Mouse (Mus musculus) CH12.LX (cell line): ENCODE results near the gene Dnajb5. TPM values are rescaled to one million over a fixed set of nuclear protein-coding genes. Genes with fewer than 3 reads are reported as not detected.

Source experiments
- DNase-seq: peaks from one replicate; pipeline ENCODE4 v3.0.0-alpha.2; 2013; ENCODE audit errors: extremely low read depth
- H3K27ac ChIP-seq: 2 replicates; pipeline ENCODE4 v1.5.1; 2012; ENCODE audit warnings: low read depth, mild to moderate bottlenecking, control low read depth, moderate library complexity; ENCODE audit not compliant: insufficient read depth
- H3K27me3 ChIP-seq: replicated peaks from 2 replicates; pipeline ENCODE3; 2012; ENCODE audit warnings: inconsistent platforms
- H3K36me3 ChIP-seq, 2 experiments: replicated peaks in 1 of 2; 2 replicates each; pipeline versions ENCODE3 to v1.6.1; 2012; ENCODE audit warnings: inconsistent platforms in 1 of 2, low read length in 1 of 2, mild to moderate bottlenecking in 1 of 2, mixed read lengths in 1 of 2, moderate library complexity in 1 of 2; ENCODE audit not compliant: control insufficient read depth in 1 of 2, insufficient read depth in 1 of 2
- H3K4me1 ChIP-seq, 2 experiments: 2 replicates each; pipeline ENCODE4 v1.6.1; 2012; ENCODE audit warnings: inconsistent platforms in 1 of 2, moderate library complexity in 1 of 2; ENCODE audit not compliant: insufficient read depth in 2 of 2, control insufficient read depth in 1 of 2
- H3K4me2 ChIP-seq: 2 replicates; pipeline ENCODE4 v1.6.1; 2012; ENCODE audit warnings: low read depth, mild to moderate bottlenecking, control low read depth; ENCODE audit not compliant: poor library complexity, insufficient read depth, severe bottlenecking
- H3K4me3 ChIP-seq, 3 experiments: fragments of 150-350 bp in 1 of 3; sonication (generic) in 1 of 3; replicated peaks in 1 of 3; 2 replicates each; pipeline versions ENCODE3 to v1.5.1; 2011 to 2012; ENCODE audit warnings: low read depth in 2 of 3, low read length in 2 of 3, mild to moderate bottlenecking in 2 of 3, moderate library complexity in 2 of 3, control low read depth in 1 of 3, improper control_type of control experiment in 1 of 3, inconsistent platforms in 1 of 3, mixed read lengths in 1 of 3; ENCODE audit not compliant: poor library complexity in 1 of 3
- H3K79me2 ChIP-seq: replicated peaks from 2 replicates; pipeline ENCODE4 v1.6.1; 2012; ENCODE audit warnings: mild to moderate bottlenecking, moderate library complexity; ENCODE audit not compliant: control insufficient read depth, poor library complexity, insufficient read depth, severe bottlenecking; ENCODE audit errors: extremely low read depth
- H3K9ac ChIP-seq: 2 replicates; pipeline ENCODE4 v1.6.1; 2012; ENCODE audit warnings: low read depth, mild to moderate bottlenecking, control low read depth, moderate library complexity; ENCODE audit not compliant: insufficient read depth
- H3K9me3 ChIP-seq: replicated peaks from 2 replicates; pipeline ENCODE3; 2012; ENCODE audit warnings: low read length, inconsistent platforms, mixed read lengths
- BHLHE40 ChIP-seq: IDR thresholded peaks from 2 replicates; pipeline ENCODE4 v1.6.1; 2011; ENCODE audit warnings: mild to moderate bottlenecking, low read depth, low read length, improper control_type of control experiment
- CTCF ChIP-seq, 2 experiments: IDR thresholded peaks in 1 of 2; conservative IDR thresholded peaks in 1 of 2; 2 replicates each; pipeline ENCODE4 v1.5.1; 2011 to 2012; ENCODE audit warnings: low read depth in 2 of 2, low read length in 2 of 2, improper control_type of control experiment in 1 of 2, inconsistent platforms in 1 of 2, mild to moderate bottlenecking in 1 of 2, moderate library complexity in 1 of 2
- E2F4 ChIP-seq: IDR thresholded peaks from 2 replicates; pipeline ENCODE4 v1.6.1; 2011; ENCODE audit warnings: low read depth, low read length, improper control_type of control experiment; ENCODE audit not compliant: insufficient replicate concordance
- GABPA ChIP-seq: IDR thresholded peaks from 2 replicates; pipeline ENCODE4 v1.6.1; 2012; ENCODE audit warnings: low read depth, low read length, improper control_type of control experiment, inconsistent platforms; ENCODE audit not compliant: insufficient replicate concordance
- KAT2A ChIP-seq: IDR thresholded peaks from 2 replicates; pipeline ENCODE4 v1.6.1; 2012; ENCODE audit warnings: low read length, improper control_type of control experiment, inconsistent platforms; ENCODE audit not compliant: insufficient replicate concordance
- MAFK ChIP-seq: IDR thresholded peaks from 2 replicates; pipeline ENCODE4 v1.6.1; 2011; ENCODE audit warnings: low read length, improper control_type of control experiment; ENCODE audit not compliant: insufficient replicate concordance
- NRF1 ChIP-seq: IDR thresholded peaks from 2 replicates; pipeline ENCODE4 v1.6.1; 2014; ENCODE audit warnings: low read depth, mild to moderate bottlenecking, inconsistent platforms, low read length, improper control_type of control experiment, moderate library complexity
- PAX5 ChIP-seq: IDR thresholded peaks from 2 replicates; pipeline ENCODE4 v1.6.1; 2012; ENCODE audit warnings: low read length, inconsistent platforms, mixed read lengths
- RAD21 ChIP-seq: IDR thresholded peaks from 2 replicates; pipeline ENCODE4 v1.6.1; 2011; ENCODE audit warnings: low read depth, mild to moderate bottlenecking, low read length, improper control_type of control experiment, moderate library complexity
- SIN3A ChIP-seq: IDR thresholded peaks from 2 replicates; pipeline ENCODE4 v1.6.1; 2012; ENCODE audit warnings: low read length, improper control_type of control experiment, inconsistent platforms
- SMC3 ChIP-seq: IDR thresholded peaks from 2 replicates; pipeline ENCODE4 v1.6.1; 2011; ENCODE audit warnings: low read depth, low read length, improper control_type of control experiment
- TBP ChIP-seq: conservative IDR thresholded peaks from 2 replicates; pipeline ENCODE4 v1.6.1; 2011; ENCODE audit warnings: low read depth, low read length, improper control_type of control experiment
- UBTF ChIP-seq: IDR thresholded peaks from 2 replicates; pipeline ENCODE4 v1.6.1; 2012; ENCODE audit warnings: low read depth, mild to moderate bottlenecking, inconsistent platforms, low read length, improper control_type of control experiment, moderate library complexity
- ZKSCAN1 ChIP-seq: IDR thresholded peaks from 2 replicates; pipeline ENCODE4 v1.6.1; 2012; ENCODE audit warnings: low read depth, inconsistent platforms, low read length, improper control_type of control experiment, borderline replicate concordance
- ZNF384 ChIP-seq: IDR thresholded peaks from 2 replicates; pipeline ENCODE4 v1.6.1; 2012; ENCODE audit warnings: low read depth, low read length, improper control_type of control experiment, inconsistent platforms
- dilution Hi-C: fragments of 300-500 bp; cut with MboI; formaldehyde crosslinking; loops from 2 replicates; pipeline ENCODE4 v1.14.3; 2020; ENCODE audit warnings: low sequenced_read_pairs; ENCODE audit not compliant: extremely low pct_unique_long_range_greater_than_20kb, extremely low pct_ligation_motif_present
- in situ Hi-C: fragments of 300-500 bp; cut with MboI; formaldehyde crosslinking; loops from 3 replicates; pipeline ENCODE4 v1.14.3; 2019; ENCODE audit warnings: low sequenced_read_pairs, low pct_ligation_motif_present, low pct_unique_long_range_greater_than_20kb, mixed read lengths
- polyA plus RNA-seq: library from polyadenylated mRNA; unstranded; fragments of >175 nt; gene quantifications from 2 replicates; pipeline ENCODE4 v1.2.1, GENCODE M21; 2012; ENCODE audit warnings: low read depth; ENCODE audit not compliant: insufficient read length
- total RNA-seq, 2 experiments: library from RNA; depleted of rRNA; stranded (reverse); fragments of 300-350 nt in 1 of 2; fragments of >200 nt in 1 of 2; gene quantifications; 2 replicates each; pipeline ENCODE4 v1.2.3; 2012 to 2014

The Dnajb5 gene
- total and polyA plus RNA-seq, 3 experiments = 1.9 to 3.9 (median 2.7) TPM

DNA sequence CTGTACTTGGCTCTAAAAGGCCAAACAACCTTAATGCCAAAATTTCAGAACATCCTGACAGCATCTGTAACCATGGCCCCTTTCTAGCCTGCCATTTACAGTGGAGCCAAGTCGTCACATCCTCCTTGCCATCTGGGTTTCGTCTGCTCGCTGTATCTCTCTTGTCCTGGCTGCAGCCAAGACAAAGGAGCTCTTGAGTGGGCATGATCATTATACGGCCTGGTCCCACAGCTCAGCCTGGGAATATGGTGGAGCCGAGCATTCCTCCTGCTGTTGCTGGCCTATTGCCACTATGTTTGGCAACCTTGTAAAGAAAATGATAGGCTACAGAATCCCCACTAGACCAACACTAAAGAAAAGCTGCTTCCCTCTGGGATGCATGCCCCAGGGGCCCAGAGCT, 6.3 kb upstream of the Dnajb5 start:
- no peak for DNase-seq
- H3K79me2 ChIP-seq = no peaks in the 10 kb centered on the region
- no peak for TF ChIP-seq TBP
- no peak for TF ChIP-seq PAX5
- no peak for TF ChIP-seq GABPA
- no peak for TF ChIP-seq SMC3
- TF ChIP-seq KAT2A = no peak
- TF ChIP-seq UBTF = no peak
- no peak for TF ChIP-seq NRF1
- no peak for TF ChIP-seq BHLHE40
- H3K4me1 ChIP-seq = peaks cover 5 to 16% of the 10 kb centered on the region in 2 experiments
- H3K4me3 ChIP-seq = no peak overlapping the region
- H3K36me3 ChIP-seq = no peaks in the 10 kb centered on the region
- dilution Hi-C loops (no loop called here), in situ Hi-C loops (no loop called here)
- H3K27me3 ChIP-seq = peaks cover 97% of the 10 kb centered on the region
- no peak overlapping the region for H3K4me2 ChIP-seq
- H3K9ac ChIP-seq = no peak overlapping the region
- H3K9me3 ChIP-seq = no peaks in the 10 kb centered on the region
- H3K27ac ChIP-seq = no peak overlapping the region

DNA sequence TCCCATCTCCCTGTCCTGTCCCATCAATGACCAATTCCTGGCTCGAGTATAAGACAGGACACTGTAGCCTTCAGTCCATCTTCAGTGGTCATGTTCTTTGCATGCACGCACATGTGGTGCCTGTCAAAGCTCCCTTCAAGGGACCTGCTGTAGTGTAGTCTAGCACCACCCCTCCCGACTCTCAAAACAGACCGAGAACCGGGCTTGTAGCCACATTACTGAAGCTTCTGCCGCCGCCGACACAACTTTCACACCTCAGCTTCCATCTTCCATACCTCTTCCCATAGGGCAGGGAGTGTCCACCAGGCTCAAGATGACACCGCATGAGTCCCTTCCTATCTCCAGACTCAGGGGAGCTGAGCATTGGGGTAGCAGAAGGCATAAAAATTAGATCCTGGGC, 5.4 kb upstream of the Dnajb5 start:
- H3K9ac ChIP-seq = no peak overlapping the region
- DNase-seq = no peak
- no peak overlapping the region for H3K27ac ChIP-seq
- dilution Hi-C loops (no loop called here), in situ Hi-C loops (no loop called here)
- no peaks in the 10 kb centered on the region for H3K9me3 ChIP-seq
- H3K27me3 ChIP-seq = peaks cover 89% of the 10 kb centered on the region
- H3K4me2 ChIP-seq = no peak overlapping the region
- TF ChIP-seq MAFK = no peak
- no peak for TF ChIP-seq GABPA
- TF ChIP-seq ZNF384 = no peak
- TF ChIP-seq ZKSCAN1 = no peak
- no peak for TF ChIP-seq E2F4
- TF ChIP-seq NRF1 = no peak
- no peak for TF ChIP-seq RAD21
- TF ChIP-seq KAT2A = no peak
- TF ChIP-seq, all 38 proteins: peak for 0
- H3K79me2 ChIP-seq = no peaks in the 10 kb centered on the region
- no peaks in the 10 kb centered on the region for H3K36me3 ChIP-seq
- H3K4me1 ChIP-seq = peaks cover 5 to 19% of the 10 kb centered on the region in 2 experiments
- no peak overlapping the region for H3K4me3 ChIP-seq

- Histone ChIP-seq H3K4me2 (no peak overlapping the region), H3K9me3 (no peaks in the 10 kb centered on the region), H3K36me3 (no peaks in the 10 kb centered on the region), H3K27me3 (peaks cover 80% of the 10 kb centered on the region), H3K27ac (no peak overlapping the region), H3K4me3 (no peak overlapping the region), H3K9ac (no peak overlapping the region), H3K4me1 (peaks cover 5 to 21% of the 10 kb centered on the region in 2 experiments), H3K79me2 (no peaks in the 10 kb centered on the region)
- TF ChIP-seq UBTF (no peak), GABPA (no peak), SIN3A (no peak), CTCF (conservative IDR thresholded peaks at IDR 0.05 in 1 of 2, IDR thresholded peaks at IDR 0.05 in 1 of 2; ENCODE audit: low read depth in 2 of 2, low read length in 2 of 2) (no peak)
- in situ Hi-C loops (no loop called here), dilution Hi-C loops (no loop called here)
- no peak for DNase-seq
Observed at GRCm38 (mm10) chr4:42945043-42945442, 4.6 kb upstream of the Dnajb5 start.
